Mouse (Mus musculus) lung, adult 10 weeks (tissue): ENCODE measurements around the gene Sall4. TPM values are rescaled to one million over a fixed set of nuclear protein-coding genes. Genes with fewer than 3 reads are reported as not detected.

Experiments
- polyA plus RNA-seq: library from polyadenylated mRNA; stranded (reverse); fragments of 350-450 nt; fragmentation: Illumina TruSeq; extraction: RNeasy Lipid Tissue Mini Kit (QIAGEN cat#74804); gene quantifications from one replicate; pipeline ENCODE4 v1.2.3, GENCODE M21; 2014; ENCODE audit warnings: low read depth, low replicate concordance; ENCODE audit not compliant: insufficient read depth

Sall4 gene
- polyA plus RNA-seq: not detected

GRCm38 (mm10) chr2:168767582-168767981 lies at the start of gene Sall4:
Gene Sall4, minus strand, starts transcription at chr2:168767943.

GRCm38 (mm10) chr2:168742059-168742627 lies 25.6 kb downstream of the Sall4 start, which contains the start of gene Atp9a:
Gene Atp9a, minus strand, starts transcription at chr2:168742409.

Other genes with a start within 250 kb of the Sall4 start
- 1.00 TPM for gene Nfatc2, start 166.3 kb downstream of the Sall4 start, polyA plus RNA-seq
- 27.0 TPM for gene Atp9a, start 25.5 kb downstream of the Sall4 start, polyA plus RNA-seq
- 7.4 TPM for gene Zfp64, start 187.6 kb upstream of the Sall4 start, polyA plus RNA-seq